Mouse (Mus musculus) stomach, postnatal 0 days (tissue): ENCODE results near the gene Gemin4.

Experiments used
- CTCF ChIP-seq: IDR thresholded peaks from 2 replicates; pipeline ENCODE4 v1.5.1; 2016; ENCODE audit warnings: antibody characterized with exemption, low read depth, mild to moderate bottlenecking, moderate library complexity
- EP300 ChIP-seq: optimal IDR thresholded peaks from 2 replicates; pipeline ENCODE3; 2016; ENCODE audit warnings: antibody characterized with exemption

DNA sequence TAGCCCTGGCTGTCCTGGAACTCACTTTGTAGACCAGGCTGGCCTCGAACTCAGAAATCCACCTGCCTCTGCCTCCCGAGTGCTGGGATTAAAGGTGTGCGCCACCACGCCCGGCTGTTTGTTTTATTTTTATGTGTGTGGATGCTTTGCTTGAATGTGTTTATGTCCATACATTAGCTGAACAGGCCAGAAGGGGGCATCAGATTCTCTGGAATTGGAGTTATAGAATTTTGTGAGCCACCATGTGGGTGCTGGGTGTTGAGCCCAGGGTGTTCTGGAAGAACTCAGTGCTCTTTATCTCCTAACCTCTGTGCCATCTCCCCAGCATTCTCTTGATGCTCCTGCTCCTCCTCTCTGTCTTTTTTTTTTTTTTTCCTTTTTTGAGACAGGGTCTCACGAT lies 30.6 kb downstream of the Gemin4 start:
- TF ChIP-seq CTCF = peak; percentile 28
- no peak for TF ChIP-seq EP300
